Mouse (Mus musculus) testis, adult 2 months (tissue): ENCODE data around the gene Dusp7.

ENCODE experiments used
- CTCF ChIP-seq: fragments of 200-500 bp; IDR thresholded peaks from 2 replicates; pipeline ENCODE4 v1.5.1; 2012; ENCODE audit warnings: low read depth, mild to moderate bottlenecking, inconsistent platforms, low read length, moderate library complexity; ENCODE audit not compliant: control insufficient read depth, insufficient read depth, insufficient replicate concordance
- POLR2A ChIP-seq: fragments of 200-500 bp; IDR thresholded peaks from 2 replicates; pipeline ENCODE4 v1.6.1; 2012; ENCODE audit warnings: low read depth, mild to moderate bottlenecking, inconsistent platforms, low read length, moderate library complexity; ENCODE audit not compliant: control insufficient read depth

GRCm38 (mm10) chr9:106378045-106378444 is 9.6 kb downstream of the Dusp7 start:
- TF ChIP-seq POLR2A (no peak), CTCF (no peak)
